Mouse (Mus musculus) liver, adult 2 months (tissue): ENCODE measurements at regions not wholly inside any gene's neighbourhood (a gene's known extent, or its start where the extent isn't known, plus 50 kb on each side); places are given as distances from the start of the nearest gene placed in this dataset.

ENCODE experiments used
- CTCF ChIP-seq: fragments of 200-500 bp; IDR thresholded peaks from 2 replicates; pipeline ENCODE4 v1.5.1; 2011; ENCODE audit warnings: low read depth, low read length, control low read depth
- POLR2A ChIP-seq: fragments of 200-500 bp; IDR thresholded peaks from 2 replicates; pipeline ENCODE4 v1.6.1; 2011; ENCODE audit warnings: low read length, control low read depth; ENCODE audit not compliant: insufficient read depth; ENCODE audit errors: extremely low read depth

DNA sequence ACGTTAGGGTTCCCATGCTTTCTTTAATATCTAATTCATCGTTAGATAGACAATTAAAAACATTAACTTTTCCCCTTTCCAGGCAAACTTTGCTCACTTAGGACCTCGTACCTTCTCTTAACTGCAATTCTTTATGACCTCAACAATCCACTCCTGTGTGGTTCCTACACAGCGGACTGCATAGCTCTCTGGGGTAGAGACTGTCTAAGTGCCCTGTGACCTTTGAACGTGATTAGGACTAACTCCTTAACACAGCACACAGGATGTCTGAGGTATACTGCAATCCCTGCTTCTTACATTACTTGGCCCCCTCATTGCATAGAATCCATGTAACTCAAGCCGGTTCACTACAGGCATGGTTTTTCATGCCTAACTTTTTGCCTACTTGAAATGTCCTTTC, 190.4 kb downstream of the Gm45692 start:
- TF ChIP-seq POLR2A (no peak), CTCF (no peak)
